Mouse (Mus musculus) limb, embryonic 10.5 days (tissue): ENCODE results near the gene Gstt4. TPM values are rescaled to one million over a fixed set of nuclear protein-coding genes. Genes with fewer than 3 reads are reported as not detected.
"Not testable (repeated sequence)": the region's sequence is repeated elsewhere in the genome, so short reads cannot be mapped to it uniquely, and the experiment has no call there.

Experiments
- DNase-seq: peaks from one replicate; pipeline ENCODE4 v3.0.0-alpha.2; 2017; ENCODE audit warnings: low spot score
- H3K27ac ChIP-seq: fragments of 300-500 bp; sonication (generic); 2 replicates; pipeline ENCODE4 v1.5.1; 2016; ENCODE audit warnings: mild to moderate bottlenecking
- H3K27me3 ChIP-seq: fragments of 300-500 bp; sonication (generic); 2 replicates; pipeline ENCODE4 v1.6.1; 2016; ENCODE audit warnings: low read depth, mild to moderate bottlenecking; ENCODE audit not compliant: poor library complexity, severe bottlenecking
- H3K36me3 ChIP-seq: fragments of 300-500 bp; sonication (generic); 2 replicates; pipeline ENCODE4 v1.6.1; 2016; ENCODE audit warnings: mild to moderate bottlenecking, moderate library complexity
- H3K4me1 ChIP-seq: fragments of 300-500 bp; sonication (generic); 2 replicates; pipeline ENCODE4 v1.6.1; 2016
- H3K4me3 ChIP-seq: fragments of 300-500 bp; sonication (generic); 2 replicates; pipeline ENCODE4 v1.5.1; 2016; ENCODE audit warnings: mild to moderate bottlenecking, moderate library complexity
- H3K9me3 ChIP-seq: fragments of 300-500 bp; sonication (generic); replicated peaks from 2 replicates; pipeline ENCODE4 v1.6.1; 2016; ENCODE audit warnings: mild to moderate bottlenecking
- WGBS: fragments of 180-500 bp; shearing (Covaris S2); methylation state at CpG from one replicate; pipeline ENCODE4 v1.1.7; 2016; 5-methylcytosine and 5-hydroxymethylcytosine counted together
- polyA plus RNA-seq: library from polyadenylated mRNA; unstranded; fragments of >200 nt; fragmentation: Nextera tagmentation; extraction: Ambion mirVana; gene quantifications from 2 replicates; pipeline ENCODE4 v1.2.1, GENCODE M21; 2016

Gstt4 gene
- not detected in 2 replicates for polyA plus RNA-seq

- H3K27ac ChIP-seq = no peak within 1 kb of the TSS
- 93% methylated on average over 2 of the region's 2 CpGs for WGBS
- no peak within 1 kb of the TSS for H3K4me3 ChIP-seq
- H3K9me3 ChIP-seq = no peaks in the 10 kb centered on the region
- DNase-seq = no peak
- no peaks in the 10 kb centered on the region for H3K4me1 ChIP-seq
- H3K27me3 ChIP-seq = no peaks in the 10 kb centered on the region
- H3K36me3 ChIP-seq = no peaks in the 10 kb centered on the region
Observed at GRCm38 (mm10) chr10:75822443-75822842, at the start of gene Gstt4. Gene Gstt4, minus strand, starts transcription at chr10:75822543.

DNA sequence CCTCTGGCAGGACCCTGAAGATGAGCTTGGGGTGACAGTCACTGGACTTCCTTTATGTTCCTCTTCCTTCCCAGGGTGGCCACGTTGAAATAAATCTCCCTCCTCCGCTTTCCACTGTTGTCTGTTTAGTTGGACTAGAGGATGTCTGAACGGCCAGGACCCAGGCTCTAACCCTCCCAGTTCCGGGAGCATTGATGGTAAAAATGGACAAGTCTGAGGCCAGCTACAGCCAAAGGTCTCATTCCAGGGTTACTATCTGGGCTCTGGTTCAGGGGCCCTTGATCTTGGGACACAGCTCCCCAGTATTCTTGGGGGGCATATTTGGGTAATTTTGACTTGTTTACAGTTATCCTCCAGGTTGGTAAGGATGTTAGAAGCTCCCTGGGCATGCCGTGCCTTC is 39.2 kb upstream of the Gstt4 start:
- 80% methylated on average over 5 of the region's 5 CpGs for WGBS
- Histone ChIP-seq H3K9me3 (no peaks in the 10 kb centered on the region), H3K4me3 (no peak overlapping the region), H3K36me3 (peaks cover 24% of the 10 kb centered on the region), H3K4me1 (peaks cover 25% of the 10 kb centered on the region), H3K27me3 (no peaks in the 10 kb centered on the region), H3K27ac (peak overlapping the region; percentile 99; the same call in 1 of the 2 replicates)
- no peak for DNase-seq

DNA sequence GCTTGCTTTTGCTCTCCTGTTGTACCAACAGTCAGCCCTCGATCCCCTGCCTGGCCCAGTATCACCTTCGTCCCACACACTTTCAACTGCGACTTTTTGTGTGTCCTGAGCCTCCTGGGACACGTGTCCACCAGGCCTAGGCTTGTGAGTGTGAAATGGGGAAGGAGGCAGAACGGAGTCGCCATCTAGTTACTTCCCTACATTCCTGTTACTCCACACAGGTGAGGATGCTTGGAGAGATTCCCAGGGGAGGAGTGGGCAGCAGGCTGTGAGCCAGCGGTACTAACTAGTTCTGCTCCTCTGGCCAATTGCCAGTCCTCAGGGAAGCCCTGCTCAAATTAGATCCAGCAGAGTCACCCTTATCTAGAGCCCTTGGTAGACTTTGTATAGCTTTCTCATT is 38.4 kb upstream of the Gstt4 start:
- peak overlapping the region; percentile 99 for H3K27ac ChIP-seq
- no peak for DNase-seq
- WGBS = 37% methylated on average over 7 of the region's 7 CpGs
- H3K9me3 ChIP-seq = no peaks in the 10 kb centered on the region
- H3K4me3 ChIP-seq = peak overlapping the region; percentile 87
- peaks cover 32% of the 10 kb centered on the region for H3K36me3 ChIP-seq
- H3K27me3 ChIP-seq = no peaks in the 10 kb centered on the region
- peaks cover 25% of the 10 kb centered on the region for H3K4me1 ChIP-seq

DNA sequence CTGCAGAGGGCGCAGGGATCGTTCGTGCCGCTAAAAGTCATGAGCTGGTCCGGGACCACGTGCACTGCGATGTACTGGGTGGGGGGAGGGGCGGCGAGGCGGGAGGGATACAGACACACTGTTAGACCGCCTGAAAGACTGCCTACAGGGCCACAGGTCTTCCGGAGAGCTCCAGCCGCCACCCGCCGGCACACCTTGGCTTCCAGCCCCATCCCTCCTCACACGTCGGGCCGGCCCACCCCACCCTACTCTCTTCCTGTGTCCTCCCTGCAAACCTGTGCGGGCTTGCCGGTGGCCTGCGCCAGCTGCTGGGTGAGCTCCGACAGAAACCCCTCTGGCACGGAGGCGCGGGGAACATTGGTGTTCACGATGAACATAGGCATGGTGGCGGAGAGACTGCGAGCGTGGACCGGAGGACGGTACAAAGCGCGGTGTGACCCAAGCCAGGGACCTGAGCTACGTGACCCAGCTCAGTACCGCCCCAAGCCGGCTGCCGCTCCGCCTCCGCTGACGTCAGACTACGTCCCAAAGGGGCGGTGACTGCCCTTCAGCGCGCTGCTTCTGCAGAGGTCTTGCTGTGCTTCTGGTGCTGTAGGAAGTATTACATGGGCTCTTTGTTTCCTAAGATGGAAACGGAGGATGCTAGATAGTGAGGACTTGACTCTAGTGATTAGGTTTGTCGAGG is 37.6 kb upstream of the Gstt4 start, which contains the start of gene Mif:
Gene Mif (minus strand): TSS at position 455 of the 685 bp plus-strand sequence.
- Histone ChIP-seq H3K36me3 (peaks cover 32% of the 10 kb centered on the region), H3K27ac (peak within 1 kb of the TSS; percentile 99), H3K4me1 (peaks cover 25% of the 10 kb centered on the region), H3K4me3 (peak within 1 kb of the TSS; percentile 87)
- under 1% methylated on average over 46 of the region's 46 CpGs for WGBS
- H3K27me3 ChIP-seq, H3K9me3 ChIP-seq: not testable (repeated sequence)
- DNase-seq = peak; percentile 95

DNA sequence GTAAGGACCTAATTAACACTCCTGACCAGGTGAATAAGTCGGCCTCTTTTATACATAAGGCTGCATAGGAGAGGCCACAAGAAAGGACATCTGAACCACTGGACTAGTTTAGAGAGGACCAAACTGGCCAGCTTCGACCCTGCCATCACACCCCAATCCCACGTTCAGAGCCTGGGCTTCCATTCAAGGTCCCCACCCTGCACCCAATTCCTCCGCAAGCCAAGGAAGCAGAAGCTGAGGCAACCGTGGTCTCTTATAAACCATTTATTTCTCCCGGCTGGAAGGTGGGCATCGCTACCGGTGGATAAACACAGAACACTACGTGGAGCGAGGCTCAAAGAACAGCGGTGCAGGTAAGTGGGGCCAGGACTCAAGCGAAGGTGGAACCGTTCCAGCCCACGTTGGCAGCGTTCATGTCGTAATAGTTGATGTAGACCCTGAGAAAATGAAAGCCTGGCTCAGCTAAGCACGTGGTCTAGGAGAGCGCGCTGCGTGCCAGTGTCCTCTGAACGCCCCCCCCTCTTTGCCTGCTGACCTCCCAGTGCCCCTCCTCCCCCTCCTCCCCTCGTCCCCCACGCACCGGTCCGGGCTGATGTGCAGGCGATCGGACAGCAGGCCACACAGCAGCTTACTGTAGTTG is 36.9 kb upstream of the Gstt4 start:
- peak; percentile 83 for DNase-seq
- WGBS = 1% methylated on average over 27 of the region's 27 CpGs
- Histone ChIP-seq H3K27me3 (no peaks in the 10 kb centered on the region), H3K9me3 (no peaks in the 10 kb centered on the region), H3K27ac (peak overlapping the region; percentile 99), H3K36me3 (peaks cover 32% of the 10 kb centered on the region), H3K4me1 (peaks cover 25% of the 10 kb centered on the region), H3K4me3 (peak overlapping the region; percentile 87)

DNA sequence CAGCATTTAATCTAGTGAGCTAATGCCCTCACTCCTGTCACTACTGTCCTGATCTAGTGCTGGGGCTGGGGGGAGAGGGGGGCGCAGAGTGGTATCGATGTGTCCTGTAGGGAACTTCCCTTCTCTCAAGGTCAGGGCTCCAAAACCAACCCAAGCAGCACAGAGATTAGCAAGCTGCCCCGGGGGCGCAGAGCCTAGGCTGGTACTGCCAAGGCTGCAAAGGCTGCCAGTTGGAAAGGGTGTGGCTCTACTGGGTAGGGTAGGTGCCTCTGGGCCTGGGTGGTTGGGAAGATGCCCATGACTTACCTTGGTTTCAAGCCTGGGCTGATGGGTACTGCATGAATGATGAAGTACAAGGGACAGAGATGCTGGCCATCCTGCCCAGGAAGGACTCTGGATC is 35.3 kb upstream of the Gstt4 start:
- no peak for DNase-seq
- Histone ChIP-seq H3K36me3 (peaks cover 32% of the 10 kb centered on the region), H3K27me3 (no peaks in the 10 kb centered on the region), H3K27ac (no peak overlapping the region), H3K9me3 (no peaks in the 10 kb centered on the region), H3K4me3 (0 out of 2 replicates have a peak overlapping the region, but pooled peaks have one; percentile 87), H3K4me1 (peaks cover 25% of the 10 kb centered on the region)
- WGBS = 95% methylated on average over 4 of the region's 4 CpGs

GRCm38 (mm10) chr10:75856976-75857375 is 34.6 kb upstream of the Gstt4 start:
- H3K36me3 ChIP-seq = peaks cover 32% of the 10 kb centered on the region
- H3K27ac ChIP-seq = no peak overlapping the region
- no peak for DNase-seq
- WGBS = 80% methylated on average over 3 of the region's 3 CpGs
- no peaks in the 10 kb centered on the region for H3K9me3 ChIP-seq
- H3K4me3 ChIP-seq = no peak overlapping the region
- no peaks in the 10 kb centered on the region for H3K27me3 ChIP-seq
- H3K4me1 ChIP-seq = peaks cover 26% of the 10 kb centered on the region

DNA sequence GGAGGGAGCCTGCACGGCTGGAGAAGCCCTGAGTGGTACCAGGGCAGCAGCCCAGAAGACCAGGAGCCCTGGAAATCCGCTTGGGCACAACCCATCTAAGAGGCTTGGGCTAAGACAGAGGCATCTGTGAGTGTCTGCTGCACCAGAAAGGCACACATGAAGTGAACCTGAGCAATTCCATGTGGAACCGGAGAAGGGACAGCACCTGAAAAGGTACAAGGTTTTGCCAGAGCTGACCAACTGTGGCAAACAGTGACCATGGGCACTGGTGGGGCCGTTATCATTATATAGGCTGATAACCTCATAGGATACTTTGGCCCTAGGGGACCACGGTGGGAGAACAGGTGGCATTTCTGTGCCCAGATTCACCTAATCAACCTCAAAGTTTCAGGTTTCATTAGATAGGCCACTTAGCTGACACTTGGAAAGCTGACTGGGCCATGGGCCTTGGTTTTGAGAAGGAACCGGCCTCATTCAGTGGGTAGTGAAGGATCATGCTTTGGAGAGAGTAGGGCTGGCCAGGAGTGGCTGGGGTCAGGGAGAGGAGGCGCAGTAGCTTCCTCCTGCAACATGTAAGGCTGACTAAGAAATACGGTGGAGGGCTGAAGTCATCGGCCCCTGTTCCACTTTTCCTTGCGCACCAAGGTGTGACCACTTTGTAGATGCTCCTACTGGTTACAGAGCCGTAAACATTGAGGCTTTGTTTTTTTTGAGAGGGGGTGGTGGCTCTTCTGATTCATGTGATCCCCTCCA is 34.0 kb upstream of the Gstt4 start:
- H3K36me3 ChIP-seq = peaks cover 32% of the 10 kb centered on the region
- no peak for DNase-seq
- peaks cover 32% of the 10 kb centered on the region for H3K4me1 ChIP-seq
- H3K27me3 ChIP-seq = no peaks in the 10 kb centered on the region
- no peak overlapping the region for H3K27ac ChIP-seq
- H3K4me3 ChIP-seq = no peak overlapping the region
- H3K9me3 ChIP-seq = no peaks in the 10 kb centered on the region
- WGBS = 81% methylated on average over 11 of the region's 11 CpGs

DNA sequence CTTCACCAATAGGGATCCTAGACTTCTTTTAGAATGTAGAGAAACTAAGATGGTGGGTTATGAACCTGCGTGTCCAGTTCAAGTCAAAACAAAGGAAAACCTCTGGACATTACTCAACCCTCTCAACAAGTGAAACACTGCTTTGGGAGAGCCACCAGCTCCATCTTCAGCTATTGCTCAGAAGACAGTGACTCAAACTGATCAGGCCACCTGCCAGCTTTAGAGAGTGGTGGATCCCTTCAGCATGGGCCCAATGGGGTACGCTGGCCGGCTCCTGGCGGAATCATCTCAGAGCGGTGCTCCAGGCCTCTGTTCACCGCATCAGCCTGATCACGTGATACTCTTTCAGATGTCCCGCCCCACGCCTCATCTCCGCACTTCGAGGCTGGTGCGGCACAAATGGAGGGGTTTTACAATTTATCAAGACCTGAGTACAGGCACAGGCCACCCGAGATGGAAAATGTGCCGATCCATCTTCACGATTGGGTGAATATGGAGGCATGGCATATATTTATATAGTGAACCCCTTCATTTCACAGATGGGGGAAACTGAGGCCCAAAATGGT is 33.2 kb upstream of the Gstt4 start:
- peaks cover 32% of the 10 kb centered on the region for H3K36me3 ChIP-seq
- H3K4me3 ChIP-seq = no peak overlapping the region
- H3K9me3 ChIP-seq = no peaks in the 10 kb centered on the region
- H3K27ac ChIP-seq = no peak overlapping the region
- H3K4me1 ChIP-seq = peaks cover 31% of the 10 kb centered on the region
- 0 out of 2 replicates have a peak, but pooled peaks cover 5% of the 10 kb centered on the region for H3K27me3 ChIP-seq
- no peak for DNase-seq
- WGBS = 89% methylated on average over 15 of the region's 15 CpGs

- Histone ChIP-seq H3K27me3 (0 out of 2 replicates have a peak, but pooled peaks cover 5% of the 10 kb centered on the region), H3K9me3 (no peaks in the 10 kb centered on the region), H3K36me3 (peaks cover 32% of the 10 kb centered on the region), H3K4me3 (no peak overlapping the region), H3K4me1 (peaks cover 27% of the 10 kb centered on the region), H3K27ac (no peak overlapping the region)
- 91% methylated on average over 6 of the region's 6 CpGs for WGBS
- DNase-seq = no peak
Observed at GRCm38 (mm10) chr10:75854791-75855190, 32.4 kb upstream of the Gstt4 start.

- H3K4me1 ChIP-seq = peaks cover 26% of the 10 kb centered on the region
- no peak overlapping the region for H3K27ac ChIP-seq
- whole genome bisulfite sequencing = 57% methylated on average over 5 of the region's 5 CpGs
- H3K36me3 ChIP-seq = peaks cover 32% of the 10 kb centered on the region
- H3K9me3 ChIP-seq = no peaks in the 10 kb centered on the region
- 0 out of 2 replicates have a peak, but pooled peaks cover 5% of the 10 kb centered on the region for H3K27me3 ChIP-seq
- no peak overlapping the region for H3K4me3 ChIP-seq
- DNase-seq = no peak
Observed at GRCm38 (mm10) chr10:75854096-75854495, 31.8 kb upstream of the Gstt4 start.

GRCm38 (mm10) chr10:75853452-75853851 is 31.1 kb upstream of the Gstt4 start:
- H3K4me1 ChIP-seq = peaks cover 19% of the 10 kb centered on the region
- no peaks in the 10 kb centered on the region for H3K9me3 ChIP-seq
- H3K36me3 ChIP-seq = peaks cover 27% of the 10 kb centered on the region
- H3K27ac ChIP-seq = no peak overlapping the region
- H3K4me3 ChIP-seq = no peak overlapping the region
- peak; percentile 84 for DNase-seq
- H3K27me3 ChIP-seq = 0 out of 2 replicates have a peak, but pooled peaks cover 5% of the 10 kb centered on the region
- 41% methylated on average over 10 of the region's 10 CpGs for WGBS
